Mouse (Mus musculus) bone marrow, adult 2 months (tissue): ENCODE measurements around the gene Scn4a.

ENCODE experiments used
- CTCF ChIP-seq: fragments of 200-500 bp; IDR thresholded peaks from 2 replicates; pipeline ENCODE4 v1.5.1; 2011; ENCODE audit warnings: low read length, control low read depth; ENCODE audit not compliant: control insufficient read depth, insufficient read depth
- POLR2A ChIP-seq: fragments of 200-500 bp; IDR thresholded peaks from 2 replicates; pipeline ENCODE4 v1.6.1; 2011; ENCODE audit warnings: low read depth, mild to moderate bottlenecking, control low read depth, low read length, borderline replicate concordance; ENCODE audit not compliant: control insufficient read depth

GRCm38 (mm10) chr11:106317801-106318200, 35.3 kb downstream of the Scn4a start:
- TF ChIP-seq CTCF = no peak
- TF ChIP-seq POLR2A = no peak
